Mouse (Mus musculus) liver, adult 2 months (tissue): ENCODE measurements at regions not wholly inside any gene's neighbourhood (a gene's known extent, or its start where the extent isn't known, plus 50 kb on each side); places are given as distances from the start of the nearest gene placed in this dataset.

Experiments
- CTCF ChIP-seq: fragments of 200-500 bp; IDR thresholded peaks from 2 replicates; pipeline ENCODE4 v1.5.1; 2011; ENCODE audit warnings: low read depth, low read length, control low read depth
- POLR2A ChIP-seq: fragments of 200-500 bp; IDR thresholded peaks from 2 replicates; pipeline ENCODE4 v1.6.1; 2011; ENCODE audit warnings: low read length, control low read depth; ENCODE audit not compliant: insufficient read depth; ENCODE audit errors: extremely low read depth

- TF ChIP-seq CTCF (no peak), POLR2A (no peak)
Observed at GRCm38 (mm10) chr6:89069108-89069507, 167.1 kb downstream of the Tpra1 start.
